Mouse (Mus musculus) forebrain, postnatal 0 days (tissue): ENCODE measurements around the gene Cdk12. TPM values are rescaled to one million over a fixed set of nuclear protein-coding genes. Genes with fewer than 3 reads are reported as not detected.

ENCODE experiments used
- ATAC-seq: fragments of 200-750 bp; cut with Nextera tagmentation; 2 replicates; pipeline ENCODE4 v1.8.0; 2017; ENCODE audit warnings: mild to moderate bottlenecking, moderate library complexity
- DNase-seq: peaks from one replicate; pipeline ENCODE4 v3.0.0-alpha.2; 2015
- H3K27ac ChIP-seq: fragments of 300-500 bp; sonication (generic); 2 replicates; pipeline ENCODE4 v1.5.1; 2014; ENCODE audit warnings: low read depth, mild to moderate bottlenecking, antibody characterized with exemption, low read length, moderate library complexity, mixed read lengths
- H3K27me3 ChIP-seq: fragments of 300-500 bp; sonication (generic); 2 replicates; pipeline ENCODE4 v1.6.1; 2014; ENCODE audit warnings: mild to moderate bottlenecking, low read length, mixed read lengths; ENCODE audit not compliant: insufficient read depth
- H3K36me3 ChIP-seq: fragments of 300-500 bp; sonication (generic); 2 replicates; pipeline ENCODE4 v1.6.1; 2014; ENCODE audit warnings: mild to moderate bottlenecking, moderate library complexity; ENCODE audit not compliant: insufficient read depth
- H3K4me1 ChIP-seq: fragments of 300-500 bp; sonication (generic); 2 replicates; pipeline ENCODE4 v1.6.1; 2014; ENCODE audit warnings: antibody characterized with exemption; ENCODE audit not compliant: insufficient read depth
- H3K4me2 ChIP-seq: fragments of 300-500 bp; sonication (generic); 2 replicates; pipeline ENCODE4 v1.6.1; 2014; ENCODE audit warnings: low read depth, mild to moderate bottlenecking, moderate library complexity
- H3K4me3 ChIP-seq: fragments of 300-500 bp; sonication (generic); 2 replicates; pipeline ENCODE4 v1.5.1; 2014; ENCODE audit warnings: low read depth, low read length, mixed read lengths
- H3K9ac ChIP-seq: fragments of 300-500 bp; sonication (generic); 2 replicates; pipeline ENCODE4 v1.6.1; 2014; ENCODE audit warnings: mild to moderate bottlenecking
- H3K9me3 ChIP-seq: fragments of 300-500 bp; sonication (generic); 2 replicates; pipeline ENCODE4 v1.6.1; 2016; ENCODE audit warnings: low read length
- CTCF ChIP-seq: sonication (generic); IDR thresholded peaks from 2 replicates; pipeline ENCODE4 v1.5.1; 2016; ENCODE audit warnings: antibody characterized with exemption, control low read depth, low read depth
- WGBS: fragments of 180-500 bp; shearing (Covaris S2); extraction: QIAGEN DNeasy Blood & Tissue Kit; methylation state at CpG from one replicate; pipeline ENCODE4 v1.1.7; 2014; 5-methylcytosine and 5-hydroxymethylcytosine counted together
- polyA plus RNA-seq: library from polyadenylated mRNA; unstranded; fragments of >200 nt; fragmentation: Nextera tagmentation; extraction: Ambion mirVana; gene quantifications from 2 replicates; pipeline ENCODE4 v1.2.1, GENCODE M21; 2015
- total RNA-seq: library from RNA; depleted of rRNA; stranded (reverse); fragments of >200 nt; gene quantifications from 2 replicates; pipeline ENCODE4 v1.2.3, GENCODE M21; 2014

Cdk12 gene
- total and polyA plus RNA-seq, 2 experiments from 2014 or later = 4.5 to 35.5 TPM

DNA sequence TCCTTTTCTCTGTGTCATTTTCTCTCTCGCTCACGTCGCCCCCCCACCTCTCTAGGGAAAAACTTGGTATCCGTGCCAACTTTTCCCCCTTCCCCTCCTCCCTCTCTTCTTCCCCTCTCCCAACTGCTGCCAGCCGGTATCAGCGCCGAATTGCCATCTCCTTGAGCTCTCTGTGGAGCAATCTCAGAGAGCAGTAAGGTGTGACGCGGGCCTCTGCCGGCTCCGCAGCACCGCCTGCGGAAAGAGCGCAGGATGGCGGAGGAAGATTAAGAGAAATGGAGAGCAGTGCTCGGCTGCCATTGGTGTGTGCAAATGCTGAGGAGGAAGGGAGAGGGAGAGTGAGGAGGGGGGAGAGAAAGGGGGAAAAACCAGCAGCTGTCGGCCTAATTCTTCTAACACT is 81.4 kb downstream of the Cdk12 start:
- Histone ChIP-seq H3K27ac (peak overlapping the region; percentile 89), H3K4me2 (peak overlapping the region; percentile 48), H3K27me3 (no peaks in the 10 kb centered on the region), H3K4me1 (peaks cover 31% of the 10 kb centered on the region), H3K9me3 (no peaks in the 10 kb centered on the region), H3K9ac (no peak overlapping the region), H3K36me3 (0 out of 2 replicates have a peak, but pooled peaks cover 4% of the 10 kb centered on the region), H3K4me3 (peak overlapping the region; percentile 20; the same call in 1 of the 2 replicates)
- TF ChIP-seq CTCF = peak; percentile 58
- DNase-seq = peak; percentile 90
- WGBS = 3% methylated on average over 17 of the region's 17 CpGs
- peak; percentile 91 for ATAC-seq

DNA sequence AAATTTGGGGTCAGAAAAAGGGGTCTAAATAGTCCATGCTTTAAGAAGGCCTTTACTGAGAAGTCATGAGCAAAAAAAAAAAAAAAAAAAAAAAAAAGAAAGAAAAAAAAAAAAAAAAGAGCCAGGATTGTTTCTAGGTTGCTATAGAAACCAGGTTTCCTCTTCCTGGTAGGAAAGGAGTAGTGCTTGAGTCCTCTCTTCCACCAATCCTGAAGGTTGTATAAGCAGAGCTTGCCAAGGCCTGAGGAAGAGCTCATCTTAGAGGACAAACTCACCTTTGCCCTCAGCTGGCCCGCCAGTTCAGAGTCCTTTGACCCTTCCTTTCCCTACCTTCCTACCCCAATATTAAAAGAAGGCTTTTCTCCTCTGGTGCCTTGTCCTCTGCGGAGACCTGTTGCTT is 82.5 kb downstream of the Cdk12 start:
- H3K4me1 ChIP-seq = peaks cover 42% of the 10 kb centered on the region
- 0 out of 2 replicates have a peak, but pooled peaks cover 4% of the 10 kb centered on the region for H3K36me3 ChIP-seq

DNA sequence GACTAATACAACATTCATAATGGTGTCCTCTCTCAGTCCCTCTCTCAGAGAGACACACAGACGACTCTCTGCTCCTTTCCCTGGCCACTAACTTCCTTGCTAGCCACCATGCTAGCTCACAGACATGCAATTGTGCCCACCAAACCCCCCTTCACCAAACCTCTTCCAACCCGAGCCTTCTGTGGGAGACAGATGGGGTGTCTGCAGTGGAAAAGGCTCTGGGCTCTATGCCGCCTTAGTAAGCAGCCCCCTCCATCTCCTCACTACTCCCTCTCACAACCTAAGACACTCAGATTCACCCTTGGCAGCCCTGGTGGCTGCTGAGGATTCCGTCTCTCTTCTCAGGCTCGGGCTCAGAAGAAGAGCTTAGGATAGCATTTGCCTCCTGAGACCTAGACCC is 84.7 kb downstream of the Cdk12 start:
- Histone ChIP-seq H3K4me2 (peak overlapping the region; percentile 20), H3K27ac (peak overlapping the region; percentile 84), H3K36me3 (no peaks in the 10 kb centered on the region), H3K9ac (peak overlapping the region; percentile 26; the same call in 1 of the 2 replicates), H3K4me3 (no peak overlapping the region), H3K27me3 (no peaks in the 10 kb centered on the region), H3K9me3 (no peaks in the 10 kb centered on the region), H3K4me1 (peaks cover 44% of the 10 kb centered on the region)
- TF ChIP-seq CTCF = 0 out of 2 replicates have a peak, but pooled peaks have one; percentile 7
- ATAC-seq (peak; percentile 71), DNase-seq (peak; percentile 86)
- WGBS = 21% methylated on average over 5 of the region's 5 CpGs

More for the DNA sequence above, 82.5 kb downstream of the Cdk12 start:
- Histone ChIP-seq H3K9me3 (no peaks in the 10 kb centered on the region), H3K9ac (no peak overlapping the region), H3K4me3 (no peak overlapping the region), H3K27ac (peak overlapping the region; percentile 89), H3K27me3 (no peaks in the 10 kb centered on the region), H3K4me2 (no peak overlapping the region)
- no peak for TF ChIP-seq CTCF
- ATAC-seq (no peak), DNase-seq (peak; percentile 62)
- 43% methylated on average over 2 of the region's 2 CpGs for WGBS

DNA sequence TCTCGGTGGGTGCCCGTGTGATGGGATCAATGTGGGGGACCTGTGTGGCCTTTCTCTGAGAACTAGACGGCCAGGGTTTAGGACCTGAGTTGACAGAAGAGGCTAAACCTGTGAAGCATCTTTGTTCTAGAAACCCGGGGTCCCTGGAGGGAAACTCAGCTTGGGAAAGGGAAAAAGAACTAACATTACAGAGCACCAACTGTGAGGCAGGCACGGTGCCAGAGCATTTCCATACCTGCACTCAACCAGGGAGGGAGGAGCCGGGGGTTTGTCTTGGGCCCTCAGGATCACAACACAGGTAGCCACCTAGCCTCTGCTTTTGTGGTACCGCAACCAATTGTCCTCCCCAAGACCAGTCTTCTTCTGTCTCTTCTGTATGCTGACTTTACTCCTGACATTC is 85.1 kb downstream of the Cdk12 start:
- 26% methylated on average over 7 of the region's 7 CpGs for WGBS
- DNase-seq (peak; percentile 61), ATAC-seq (no peak)
- no peak overlapping the region for H3K4me3 ChIP-seq
- H3K9ac ChIP-seq = peak overlapping the region; percentile 26; the same call in 1 of the 2 replicates
- no peaks in the 10 kb centered on the region for H3K27me3 ChIP-seq
- peak overlapping the region; percentile 84 for H3K27ac ChIP-seq
- H3K9me3 ChIP-seq = no peaks in the 10 kb centered on the region
- H3K36me3 ChIP-seq = no peaks in the 10 kb centered on the region
- no peak for TF ChIP-seq CTCF
- H3K4me2 ChIP-seq = peak overlapping the region; percentile 20
- H3K4me1 ChIP-seq = peaks cover 43% of the 10 kb centered on the region

DNA sequence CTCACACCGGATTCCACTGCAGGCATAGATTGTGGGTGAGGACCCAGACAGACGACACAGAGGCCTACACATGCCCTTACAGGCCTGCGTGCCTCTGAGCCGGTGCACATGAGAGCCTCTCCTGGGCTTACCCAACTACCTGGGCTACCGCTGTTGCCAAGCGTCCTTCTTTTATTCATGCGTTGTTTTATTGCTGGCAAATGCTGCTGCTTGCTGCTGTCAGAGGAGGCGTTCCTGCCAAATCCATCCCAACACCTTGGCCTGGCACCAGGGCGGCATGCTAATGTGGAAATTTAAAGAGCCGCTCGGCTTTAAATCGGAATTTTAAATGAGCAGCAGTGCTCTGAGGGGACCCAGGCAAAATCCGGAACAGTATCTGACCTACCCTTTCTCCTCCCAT is 87.0 kb downstream of the Cdk12 start:
- no peak overlapping the region for H3K4me3 ChIP-seq
- DNase-seq (peak; percentile 71), ATAC-seq (peak; percentile 9; the same call in 1 of the 2 replicates)
- H3K27ac ChIP-seq = peak overlapping the region; percentile 84
- peak overlapping the region; percentile 14; the same call in 1 of the 2 replicates for H3K9ac ChIP-seq
- 19% methylated on average over 13 of the region's 13 CpGs for WGBS
- H3K4me2 ChIP-seq = no peak overlapping the region
- H3K4me1 ChIP-seq = peaks cover 42% of the 10 kb centered on the region
- no peak for TF ChIP-seq CTCF
- no peaks in the 10 kb centered on the region for H3K9me3 ChIP-seq
- no peaks in the 10 kb centered on the region for H3K36me3 ChIP-seq
- H3K27me3 ChIP-seq = no peaks in the 10 kb centered on the region

DNA sequence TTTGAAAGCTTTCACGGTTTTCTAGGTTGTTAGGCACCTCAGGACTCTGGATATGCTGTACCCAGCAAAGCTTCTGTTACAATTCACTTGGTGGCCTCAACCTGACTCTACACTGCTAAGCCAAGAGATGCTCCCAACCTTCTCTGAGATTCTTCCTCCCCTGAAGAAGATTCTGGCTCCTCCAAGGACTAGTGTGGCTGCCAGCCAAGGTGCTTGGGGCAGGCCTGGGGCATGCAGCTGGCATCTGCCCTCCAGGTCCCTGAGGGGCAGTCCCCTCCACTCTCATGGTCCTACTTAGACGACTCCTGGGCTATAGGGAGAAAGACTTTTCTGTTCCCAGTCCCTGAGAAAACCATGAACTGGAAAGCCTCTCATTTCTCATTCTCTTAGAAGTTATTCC is 88.0 kb downstream of the Cdk12 start:
- Histone ChIP-seq H3K36me3 (no peaks in the 10 kb centered on the region), H3K4me1 (peaks cover 45% of the 10 kb centered on the region), H3K4me2 (no peak overlapping the region), H3K9ac (no peak overlapping the region), H3K27me3 (no peaks in the 10 kb centered on the region), H3K27ac (no peak overlapping the region), H3K9me3 (no peaks in the 10 kb centered on the region), H3K4me3 (no peak overlapping the region)
- TF ChIP-seq CTCF = no peak
- DNase-seq = no peak
- WGBS = 58% methylated on average over 2 of the region's 2 CpGs
- no peak for ATAC-seq

DNA sequence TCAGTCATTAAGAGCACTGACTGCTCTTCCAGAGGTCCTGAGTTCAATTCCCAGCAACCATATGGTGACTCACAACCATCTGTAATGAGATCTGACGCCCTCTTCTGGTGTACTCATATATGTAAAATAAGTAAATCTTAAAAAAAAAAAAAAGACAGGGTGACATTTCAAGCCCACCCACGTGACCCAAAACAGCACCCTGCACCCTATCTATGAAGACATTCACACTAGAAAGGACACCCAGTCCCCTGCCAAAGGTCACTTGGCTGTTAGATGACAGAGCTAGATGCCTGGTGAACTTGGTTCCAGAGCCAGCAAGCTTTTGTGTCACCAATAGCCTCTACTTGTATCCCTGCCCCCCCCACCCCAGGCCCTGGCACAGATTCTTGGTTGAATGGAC is 90.2 kb downstream of the Cdk12 start:
- 60% methylated on average over 2 of the region's 2 CpGs for WGBS
- no peak for TF ChIP-seq CTCF
- no peak overlapping the region for H3K9ac ChIP-seq
- DNase-seq (no peak), ATAC-seq (no peak)
- no peaks in the 10 kb centered on the region for H3K36me3 ChIP-seq
- no peak overlapping the region for H3K4me3 ChIP-seq
- peaks cover 32% of the 10 kb centered on the region for H3K4me1 ChIP-seq
- no peak overlapping the region for H3K27ac ChIP-seq
- no peaks in the 10 kb centered on the region for H3K9me3 ChIP-seq
- no peak overlapping the region for H3K4me2 ChIP-seq
- H3K27me3 ChIP-seq = no peaks in the 10 kb centered on the region
